Mouse (Mus musculus) mesoderm, embryonic 11.5 days (tissue): Measurements from ENCODE around the gene Tmtc2.

Source experiments
- DNase-seq: peaks from one replicate; pipeline ENCODE4 v3.0.0-alpha.2; 2012; ENCODE audit warnings: low read depth, low spot score

The Tmtc2 gene

GRCm38 (mm10) chr10:105189746-105190145 is 384.5 kb downstream of the Tmtc2 start:
- DNase-seq: no peak

GRCm38 (mm10) chr10:105186636-105187035 is 387.6 kb downstream of the Tmtc2 start:
- DNase-seq: no peak

- DNase-seq: no peak
Observed at GRCm38 (mm10) chr10:105168443-105169102, 405.7 kb downstream of the Tmtc2 start.

- no peak for DNase-seq
Observed at GRCm38 (mm10) chr10:105165291-105165690, 409.0 kb downstream of the Tmtc2 start.

- no peak for DNase-seq
Observed at GRCm38 (mm10) chr10:105153789-105154188, 420.5 kb downstream of the Tmtc2 start.

GRCm38 (mm10) chr10:105144382-105144781 is 429.9 kb downstream of the Tmtc2 start:
- peak; percentile 2 for DNase-seq

- no peak for DNase-seq
Observed at GRCm38 (mm10) chr10:105142201-105142600, 432.1 kb downstream of the Tmtc2 start.
